Mouse (Mus musculus): ENCODE results near the gene Lnpk.

Lnpk gene

DNA sequence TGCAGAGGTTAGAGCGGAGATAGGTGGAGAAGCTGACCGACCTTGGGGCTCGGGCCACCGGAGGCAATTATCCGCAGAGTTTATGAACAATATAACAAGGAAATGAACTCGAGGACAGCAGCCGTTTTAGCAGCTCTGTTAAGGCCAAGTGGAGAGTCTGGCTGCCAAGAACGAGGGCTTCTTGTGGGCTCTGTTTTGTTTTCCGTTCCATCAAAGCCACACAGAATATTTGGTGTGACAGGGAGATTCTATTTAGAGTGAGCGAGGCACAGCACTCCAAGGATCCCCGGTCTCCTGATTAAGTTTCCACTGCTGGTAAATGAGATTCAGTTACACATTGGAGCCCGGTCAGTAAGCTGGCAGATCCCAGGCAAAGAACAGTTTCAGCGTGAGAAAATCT, 87.8 kb downstream of the Lnpk start:
- no peak for DNase-seq (ENCODE audit: inconsistent age in 2 of 2, low spot score in 1 of 2)

- no peak for DNase-seq (ENCODE audit: inconsistent age in 2 of 2, low spot score in 1 of 2)
Measured at GRCm38 (mm10) chr2:74490186-74490585, 89.0 kb downstream of the Lnpk start.

- DNase-seq (ENCODE audit: inconsistent age in 2 of 2, low spot score in 1 of 2): no peak
Measured at GRCm38 (mm10) chr2:74488443-74488842, 90.8 kb downstream of the Lnpk start.

DNA sequence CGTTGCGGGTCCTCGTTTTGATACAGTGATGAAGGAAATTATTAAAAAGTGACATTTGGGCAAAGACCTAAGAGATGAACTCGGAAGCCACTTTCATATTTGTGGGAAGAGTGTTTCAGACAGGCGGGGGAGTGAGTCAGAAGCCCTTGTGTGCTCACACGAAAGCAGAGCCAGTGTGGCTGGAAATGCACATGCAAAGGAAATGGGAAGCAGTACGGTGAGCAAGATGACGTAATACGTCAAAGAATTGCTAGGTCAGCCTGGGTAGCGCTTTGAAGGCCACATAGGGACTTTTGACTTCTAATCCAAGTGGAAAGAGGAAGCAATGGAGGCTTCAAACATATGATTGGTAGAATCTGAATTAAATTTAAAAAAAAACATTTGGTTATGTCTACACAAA, 96.6 kb downstream of the Lnpk start:
- no peak for DNase-seq (ENCODE audit: inconsistent age in 2 of 2, low spot score in 1 of 2)

DNA sequence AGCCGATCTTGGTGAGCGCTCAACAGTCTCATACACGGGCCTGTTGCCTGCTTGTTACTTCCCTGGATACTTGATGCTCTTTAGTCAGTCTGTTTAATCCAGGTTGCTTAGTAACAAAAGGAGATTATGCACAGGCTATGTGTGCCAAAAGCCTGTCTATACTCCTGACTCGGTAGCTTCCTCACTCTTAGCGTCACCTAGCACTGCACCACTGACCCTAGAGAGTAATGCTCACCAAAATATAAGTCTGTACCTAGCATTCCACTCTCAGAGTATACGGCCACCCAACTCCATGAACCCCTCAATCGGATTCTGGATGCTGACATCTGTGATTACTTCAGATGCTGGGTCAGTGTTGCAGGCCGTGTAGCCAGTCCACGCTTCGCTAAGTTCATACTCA, 97.1 kb downstream of the Lnpk start:
- DNase-seq (ENCODE audit: inconsistent age in 2 of 2, low spot score in 1 of 2): no peak
